17 mouse cellular contexts compared by ENCODE assay signal in the genomic region with DNA sequence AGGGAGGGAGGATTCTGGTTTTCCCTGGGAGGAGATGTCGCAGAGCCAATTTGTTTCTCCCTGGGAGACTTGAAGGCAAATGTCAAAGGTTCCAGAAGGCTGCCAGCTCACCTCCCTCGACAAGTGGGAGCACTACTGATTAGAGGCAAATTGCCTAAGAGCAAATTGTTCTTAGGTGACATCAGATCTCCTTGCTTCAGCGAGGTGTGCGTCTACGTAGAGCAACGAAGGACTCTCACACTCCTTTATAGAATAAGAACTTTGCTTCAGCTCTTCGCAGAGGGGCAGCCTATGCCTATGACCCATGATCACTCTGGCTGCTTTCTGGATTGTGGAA. TPM values are rescaled to one million over a fixed set of nuclear protein-coding genes. Genes with fewer than 3 reads are reported as not detected.
A peak's percentile ranks its signal among the peaks of the same experiment; 100 is the strongest.
DNase-seq lines count a peak whose midpoint lies in the region; TF ChIP-seq lines count a peak whose summit lies in the region.
"Had no signal": no experiment of that assay in that cellular context is flagged by ENCODE, and none has a peak within 500 bp of the region (broad histone marks: within the 10 kb centered on the region; RNA-seq: fewer than 3 reads in every experiment).

No protein-coding gene starts in this region.

- no peak overlapping the region for H3K4me3 ChIP-seq in testis, adult 2 months (ENCODE audit: control insufficient read depth, low read depth, low read length)
- H3K4me3 ChIP-seq: forebrain, embryonic 15.5 days; hindbrain, embryonic 13.5 days; liver, embryonic 12.5 days; neural tube, embryonic 12.5 days had no signal

- no peaks in the 10 kb centered on the region; the same call in 1 of the 2 replicates for H3K4me1 ChIP-seq in testis, adult 2 months (ENCODE audit: control insufficient read depth, insufficient read depth, low read length)
- H3K4me1 ChIP-seq: forebrain, embryonic 15.5 days; hindbrain, embryonic 13.5 days; neural tube, embryonic 12.5 days had no signal

- no peak for DNase-seq in testis, postnatal 10 days (ENCODE audit: low spot score)
- peak; percentile 44 to 67 for DNase-seq in lung, adult 18-20 months
- DNase-seq in lung, postnatal 14 days = peak; percentile 9
- no peak for DNase-seq in spleen, adult 12 weeks (ENCODE audit: low spot score)
- DNase-seq in cerebellum, postnatal 4 days (ENCODE audit: low spot score in 2 of 2) = no peak
- DNase-seq in neural tube, embryonic 10.5 days (ENCODE audit: extremely low spot score, low spot score) = no peak
- DNase-seq: cerebellum, adult 11 months; cerebellum, postnatal 14 days; embryo, embryonic 11 days; heart, postnatal 10 days; spleen, adult 18-20 months; thymus, postnatal 14 days had no signal

- no peak for TF ChIP-seq CTCF in testis, adult 2 months (IDR thresholded peaks at IDR 0.05; ENCODE audit: control insufficient read depth, insufficient read depth, insufficient replicate concordance, low read depth, low read length)

- no peak for TF ChIP-seq POLR2A in testis, adult 2 months (IDR thresholded peaks at IDR 0.05; ENCODE audit: control insufficient read depth, low read depth, low read length)

- H3K27ac ChIP-seq in testis, adult 2 months (ENCODE audit: control insufficient read depth, insufficient read depth, low read depth, low read length) = peak overlapping the region; percentile 25; the same call in 1 of the 2 replicates
- H3K27ac ChIP-seq: forebrain, embryonic 15.5 days; hindbrain, embryonic 13.5 days; liver, embryonic 12.5 days; neural tube, embryonic 12.5 days had no signal

- no peaks in the 10 kb centered on the region for H3K36me3 ChIP-seq in testis, adult 2 months (ENCODE audit: control insufficient read depth, insufficient read depth, low read length)
- H3K36me3 ChIP-seq: forebrain, embryonic 15.5 days; hindbrain, embryonic 13.5 days; liver, embryonic 12.5 days; neural tube, embryonic 12.5 days had no signal

- no peaks in the 10 kb centered on the region for H3K27me3 ChIP-seq in testis, adult 2 months (ENCODE audit: control insufficient read depth, insufficient read depth, low read length)
- H3K27me3 ChIP-seq: forebrain, embryonic 15.5 days; hindbrain, embryonic 13.5 days; liver, embryonic 12.5 days; neural tube, embryonic 12.5 days had no signal

RNA-seq across cellular contexts. Expression of a gene that starts 37.1 kb away (rescaled TPM):
- polyA plus RNA-seq in testis, adult 2 months (2012; rRNA removed) = 18.6 and 25.4 TPM in 2 replicates

RNA-seq across cellular contexts. Expression of a gene that starts 55.4 kb away (rescaled TPM):
- polyA plus RNA-seq in testis, adult 2 months (2012; rRNA removed) = 30.6 and 41.5 TPM in 2 replicates

Comparison
In these comparisons a context has a peak if more than half of its experiments do, and no peak if none do; other contexts are left out.
1. DNase-seq: peak in lung, adult 18-20 months (2 of 2) and lung, postnatal 14 days (single experiment); none in testis, postnatal 10 days (single experiment), spleen, adult 12 weeks (single experiment), cerebellum, postnatal 4 days (0 of 2) and neural tube, embryonic 10.5 days (single experiment).